Mouse (Mus musculus) regulatory T cell (primary cell): Measurements from ENCODE around the gene Gm20388.

Source experiments
- in situ Hi-C: fragments of 300-600 bp; cut with MboI, MseI; formaldehyde crosslinking; loops from one replicate; pipeline ENCODE4 v1.15.1; 2025; ENCODE audit warnings: high pct_unique_total_duplicates

The Gm20388 gene

GRCm38 (mm10) chr8:121770845-121771752 lies 1860.5 kb downstream of the Gm20388 start:
- in situ Hi-C loops = no loop called here

GRCm38 (mm10) chr8:121773876-121774275 lies 1863.2 kb downstream of the Gm20388 start:
- in situ Hi-C loops = no loop called here

- in situ Hi-C loops = no loop called here
Measured at GRCm38 (mm10) chr8:121782493-121782892, 1871.9 kb downstream of the Gm20388 start.

GRCm38 (mm10) chr8:121786542-121786941 lies 1875.9 kb downstream of the Gm20388 start:
- in situ Hi-C loops = no loop called here

- in situ Hi-C loops = no loop called here
Measured at GRCm38 (mm10) chr8:121788786-121789185, 1878.1 kb downstream of the Gm20388 start.

GRCm38 (mm10) chr8:121792159-121792558 lies 1881.5 kb downstream of the Gm20388 start:
- in situ Hi-C loops = no loop called here

- in situ Hi-C loops = no loop called here
Measured at GRCm38 (mm10) chr8:121792627-121793026, 1882.0 kb downstream of the Gm20388 start.

GRCm38 (mm10) chr8:121794151-121794550 lies 1883.5 kb downstream of the Gm20388 start:
- in situ Hi-C loops = no loop called here

- in situ Hi-C loops = no loop called here
Measured at GRCm38 (mm10) chr8:121795461-121795860, 1884.8 kb downstream of the Gm20388 start.

GRCm38 (mm10) chr8:121796406-121796805 lies 1885.8 kb downstream of the Gm20388 start:
- in situ Hi-C loops = no loop called here

- in situ Hi-C loops = no loop called here
Measured at GRCm38 (mm10) chr8:121798401-121798800, 1887.8 kb downstream of the Gm20388 start.

GRCm38 (mm10) chr8:121804829-121805228 lies 1894.2 kb downstream of the Gm20388 start:
- in situ Hi-C loops = no loop called here

- in situ Hi-C loops = no loop called here
Measured at GRCm38 (mm10) chr8:121806126-121806525, 1895.5 kb downstream of the Gm20388 start.

GRCm38 (mm10) chr8:121808032-121808431 lies 1897.4 kb downstream of the Gm20388 start:
- in situ Hi-C loops = no loop called here

GRCm38 (mm10) chr8:121809524-121810155 lies 1899.0 kb downstream of the Gm20388 start:
- in situ Hi-C loops = no loop called here

- in situ Hi-C loops = no loop called here
Measured at GRCm38 (mm10) chr8:121811502-121811901, 1900.9 kb downstream of the Gm20388 start.

GRCm38 (mm10) chr8:121811931-121812570 lies 1901.4 kb downstream of the Gm20388 start:
- in situ Hi-C loops = no loop called here

GRCm38 (mm10) chr8:121818226-121818625 lies 1907.6 kb downstream of the Gm20388 start:
- in situ Hi-C loops = no loop called here

- in situ Hi-C loops = no loop called here
Measured at GRCm38 (mm10) chr8:121820840-121821239, 1910.2 kb downstream of the Gm20388 start.

- in situ Hi-C loops = no loop called here
Measured at GRCm38 (mm10) chr8:121821320-121821719, 1910.7 kb downstream of the Gm20388 start.

GRCm38 (mm10) chr8:121821770-121822169 lies 1911.1 kb downstream of the Gm20388 start:
- in situ Hi-C loops = no loop called here

- in situ Hi-C loops = loop anchor here (5.0 kb wide), 1 partner anchor 615 kb away; the partner anchor contains the start of gene Mvd
Measured at GRCm38 (mm10) chr8:121827726-121828125, 1917.1 kb downstream of the Gm20388 start.
